Mouse (Mus musculus) heart, embryonic 16.5 days (tissue): Measurements from ENCODE around the gene Brd2. TPM values are rescaled to one million over a fixed set of nuclear protein-coding genes. Genes with fewer than 3 reads are reported as not detected.
"Not testable (repeated sequence)": the region's sequence is repeated elsewhere in the genome, so short reads cannot be mapped to it uniquely, and the experiment has no call there.

Experiments
- ATAC-seq: fragments of 200-750 bp; cut with Nextera tagmentation; replicated peaks from 2 replicates; pipeline ENCODE4 v1.8.0; 2017; ENCODE audit warnings: moderate number of reproducible peaks; ENCODE audit not compliant: insufficient read depth, low FRiP score; ENCODE audit errors: extremely low read depth
- H3K27ac ChIP-seq: fragments of 300-500 bp; sonication (generic); 2 replicates; pipeline ENCODE4 v1.5.1; 2014; ENCODE audit warnings: mild to moderate bottlenecking, low read length, control low read depth, moderate library complexity
- H3K27me3 ChIP-seq: fragments of 300-500 bp; sonication (generic); 2 replicates; pipeline ENCODE4 v1.6.1; 2014; ENCODE audit warnings: low read length, mixed read lengths; ENCODE audit not compliant: control insufficient read depth, insufficient read depth
- H3K36me3 ChIP-seq: fragments of 300-500 bp; sonication (generic); 2 replicates; pipeline ENCODE4 v1.6.1; 2014; ENCODE audit not compliant: control insufficient read depth, insufficient read depth
- H3K4me1 ChIP-seq: fragments of 300-500 bp; sonication (generic); 2 replicates; pipeline ENCODE4 v1.6.1; 2014; ENCODE audit warnings: low read length, mixed read lengths; ENCODE audit not compliant: control insufficient read depth, insufficient read depth
- H3K4me2 ChIP-seq: fragments of 300-500 bp; sonication (generic); 2 replicates; pipeline ENCODE4 v1.6.1; 2014; ENCODE audit warnings: low read depth, mild to moderate bottlenecking, control low read depth, low read length
- H3K4me3 ChIP-seq: fragments of 300-500 bp; sonication (generic); 2 replicates; pipeline ENCODE4 v1.5.1; 2014; ENCODE audit warnings: mild to moderate bottlenecking, control low read depth, low read length
- H3K9ac ChIP-seq: fragments of 300-500 bp; sonication (generic); 2 replicates; pipeline ENCODE4 v1.6.1; 2014; ENCODE audit warnings: low read length, control low read depth
- H3K9me3 ChIP-seq: fragments of 300-500 bp; sonication (generic); replicated peaks from 2 replicates; pipeline ENCODE4 v1.6.1; 2016; ENCODE audit warnings: low read length; ENCODE audit not compliant: control insufficient read depth
- WGBS: fragments of 180-500 bp; shearing (Covaris S2); extraction: QIAGEN DNeasy Blood & Tissue Kit; methylation state at CpG from one replicate; pipeline ENCODE4 v1.1.7; 2014; 5-methylcytosine and 5-hydroxymethylcytosine counted together
- polyA plus RNA-seq: library from polyadenylated mRNA; unstranded; fragments of >200 nt; fragmentation: Nextera tagmentation; extraction: Ambion mirVana; gene quantifications from 2 replicates; pipeline ENCODE4 v1.2.1, GENCODE M21; 2015

Brd2 gene
- polyA plus RNA-seq, 1 experiment from 2014 or later, result 71.9 TPM

GRCm38 (mm10) chr17:34144960-34145371, 22.5 kb upstream of the Brd2 start:
- peaks cover 12% of the 10 kb centered on the region for H3K27me3 ChIP-seq
- no peak overlapping the region for H3K4me3 ChIP-seq
- WGBS, result 61% methylated on average over 3 of the region's 3 CpGs
- H3K27ac ChIP-seq, result no peak overlapping the region
- no peak overlapping the region for H3K9ac ChIP-seq
- no peak overlapping the region for H3K4me2 ChIP-seq
- H3K4me1 ChIP-seq, result peaks cover 3% of the 10 kb centered on the region
- no peaks in the 10 kb centered on the region for H3K9me3 ChIP-seq
- no peaks in the 10 kb centered on the region for H3K36me3 ChIP-seq
- ATAC-seq, result no peak

- not testable (repeated sequence) for H3K9ac ChIP-seq, H3K4me2 ChIP-seq, H3K4me3 ChIP-seq, H3K9me3 ChIP-seq, H3K4me1 ChIP-seq, H3K27ac ChIP-seq, ATAC-seq, H3K36me3 ChIP-seq
- WGBS, result 88% methylated on average over 4 of the region's 4 CpGs
- H3K27me3 ChIP-seq, result peaks cover 14% of the 10 kb centered on the region
These were observed 21.8 kb upstream of the Brd2 start for GRCm38 (mm10) chr17:34144221-34144620.

GRCm38 (mm10) chr17:34143461-34143860, 21.0 kb upstream of the Brd2 start:
- Histone ChIP-seq H3K27me3 (peaks cover 18% of the 10 kb centered on the region), H3K4me1 (peaks cover 9% of the 10 kb centered on the region), H3K9ac (no peak overlapping the region), H3K27ac (no peak overlapping the region), H3K4me2 (no peak overlapping the region), H3K4me3 (no peak overlapping the region), H3K9me3 (no peaks in the 10 kb centered on the region), H3K36me3 (no peaks in the 10 kb centered on the region)
- no peak for ATAC-seq
- 51% methylated on average over 5 of the region's 5 CpGs for WGBS

DNA sequence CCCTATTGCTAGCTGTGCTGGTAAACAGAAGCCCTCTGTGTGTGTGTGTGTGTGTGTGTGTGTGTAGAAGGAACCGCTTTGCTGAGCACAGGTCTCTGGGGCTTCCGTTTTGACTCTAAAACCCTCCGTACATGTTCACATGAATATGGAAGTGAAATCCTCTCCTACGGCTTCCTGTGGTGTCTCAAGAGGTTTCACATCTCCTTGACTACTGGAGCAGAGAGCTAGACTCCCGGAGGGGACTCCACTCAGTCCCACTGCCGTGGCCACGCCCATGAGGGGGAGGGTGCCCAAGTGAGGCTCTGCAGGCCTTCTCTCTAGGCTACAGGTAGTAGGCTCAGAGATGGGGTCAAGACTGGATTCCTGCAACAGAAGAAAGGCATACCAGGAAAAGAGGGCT, 20.6 kb upstream of the Brd2 start, which contains the start of gene H2-DMb2:
TSS of gene H2-DMb2 (plus strand) at position 275 of the 400 bp plus-strand sequence.
- 34% methylated on average over 7 of the region's 7 CpGs for WGBS
- Histone ChIP-seq H3K9me3 (no peaks in the 10 kb centered on the region), H3K27me3 (peaks cover 22% of the 10 kb centered on the region), H3K4me1 (peaks cover 9% of the 10 kb centered on the region), H3K36me3 (no peaks in the 10 kb centered on the region), H3K27ac (peak within 1 kb of the TSS; percentile 61; the same call in 1 of the 2 replicates), H3K4me3 (no peak within 1 kb of the TSS), H3K9ac (no peak within 1 kb of the TSS), H3K4me2 (no peak within 1 kb of the TSS)
- peak; percentile 50 for ATAC-seq

DNA sequence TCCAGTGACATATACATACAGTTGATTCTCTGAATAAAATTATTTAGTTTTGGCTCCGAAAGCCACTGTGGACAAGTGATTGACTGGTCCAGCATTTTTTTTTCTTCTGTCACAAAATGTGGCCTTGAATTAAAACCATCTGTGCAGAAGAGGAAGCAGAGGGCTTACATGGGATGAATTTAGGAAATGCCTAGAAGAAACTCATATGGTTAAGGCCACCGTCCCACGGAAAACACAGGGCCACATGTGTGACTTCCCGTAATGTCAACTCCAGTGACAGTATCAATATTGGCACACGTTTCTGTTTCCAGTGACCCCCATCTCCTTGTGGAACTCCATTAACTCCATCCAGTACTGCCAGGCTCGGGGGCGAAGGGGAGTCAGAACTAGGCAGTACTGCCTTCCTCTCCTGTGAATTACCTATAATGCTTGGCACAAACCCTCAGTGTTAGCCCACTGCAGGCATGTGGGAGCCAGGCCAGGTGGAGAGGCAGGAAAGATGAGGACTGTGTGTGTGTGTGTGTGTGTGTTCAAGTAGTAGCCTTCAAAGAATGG, 20.1 kb upstream of the Brd2 start:
- Histone ChIP-seq H3K36me3 (no peaks in the 10 kb centered on the region), H3K9ac (no peak overlapping the region), H3K9me3 (no peaks in the 10 kb centered on the region), H3K4me2 (no peak overlapping the region), H3K4me3 (no peak overlapping the region), H3K27me3 (peaks cover 27% of the 10 kb centered on the region), H3K27ac (peak overlapping the region; percentile 61; the same call in 1 of the 2 replicates), H3K4me1 (peaks cover 9% of the 10 kb centered on the region)
- WGBS, result 67% methylated on average over 7 of the region's 7 CpGs
- no peak for ATAC-seq

- H3K9me3 ChIP-seq, result no peaks in the 10 kb centered on the region
- H3K4me2 ChIP-seq, result no peak overlapping the region
- H3K36me3 ChIP-seq, result no peaks in the 10 kb centered on the region
- no peak overlapping the region for H3K27ac ChIP-seq
- 45% methylated on average over 4 of the region's 4 CpGs for WGBS
- ATAC-seq, result no peak
- peaks cover 9% of the 10 kb centered on the region for H3K4me1 ChIP-seq
- H3K9ac ChIP-seq, result no peak overlapping the region
- peaks cover 35% of the 10 kb centered on the region for H3K27me3 ChIP-seq
- no peak overlapping the region for H3K4me3 ChIP-seq
These were observed 19.0 kb upstream of the Brd2 start for GRCm38 (mm10) chr17:34141448-34141847.

- H3K4me1 ChIP-seq, result peaks cover 12% of the 10 kb centered on the region
- H3K4me3 ChIP-seq, result no peak overlapping the region; the same call in 1 of the 2 replicates
- WGBS, result 7% methylated on average over 5 of the region's 5 CpGs
- H3K27me3 ChIP-seq, result peaks cover 35% of the 10 kb centered on the region
- H3K9me3 ChIP-seq, result no peaks in the 10 kb centered on the region
- no peaks in the 10 kb centered on the region for H3K36me3 ChIP-seq
- ATAC-seq, result no peak
- no peak overlapping the region for H3K27ac ChIP-seq
- peak overlapping the region; percentile 86 for H3K4me2 ChIP-seq
- H3K9ac ChIP-seq, result no peak overlapping the region
These were observed 17.8 kb upstream of the Brd2 start for GRCm38 (mm10) chr17:34140240-34140639.

GRCm38 (mm10) chr17:34139416-34139815, 17.0 kb upstream of the Brd2 start:
- no peak for ATAC-seq
- Histone ChIP-seq H3K27me3 (peaks cover 35% of the 10 kb centered on the region), H3K36me3 (no peaks in the 10 kb centered on the region), H3K4me1 (peaks cover 12% of the 10 kb centered on the region), H3K4me3 (peak overlapping the region; percentile 47), H3K4me2 (peak overlapping the region; percentile 86), H3K27ac (no peak overlapping the region), H3K9me3 (no peaks in the 10 kb centered on the region), H3K9ac (peak overlapping the region; percentile 69)
- WGBS, result 9% methylated on average over 16 of the region's 16 CpGs

GRCm38 (mm10) chr17:34138655-34139054, 16.2 kb upstream of the Brd2 start:
- no peak overlapping the region for H3K4me2 ChIP-seq
- 71% methylated on average over 7 of the region's 7 CpGs for WGBS
- peaks cover 12% of the 10 kb centered on the region for H3K4me1 ChIP-seq
- no peak for ATAC-seq
- no peaks in the 10 kb centered on the region for H3K9me3 ChIP-seq
- H3K9ac ChIP-seq, result no peak overlapping the region
- peaks cover 35% of the 10 kb centered on the region for H3K27me3 ChIP-seq
- H3K4me3 ChIP-seq, result no peak overlapping the region
- no peaks in the 10 kb centered on the region for H3K36me3 ChIP-seq
- H3K27ac ChIP-seq, result no peak overlapping the region
